Mouse (Mus musculus): ENCODE measurements at regions not wholly inside any gene's neighbourhood (a gene's known extent, or its start where the extent isn't known, plus 50 kb on each side); places are given as distances from the start of the nearest gene placed in this dataset.
A peak's percentile ranks its signal among the peaks of the same experiment; 100 is the strongest.

DNA sequence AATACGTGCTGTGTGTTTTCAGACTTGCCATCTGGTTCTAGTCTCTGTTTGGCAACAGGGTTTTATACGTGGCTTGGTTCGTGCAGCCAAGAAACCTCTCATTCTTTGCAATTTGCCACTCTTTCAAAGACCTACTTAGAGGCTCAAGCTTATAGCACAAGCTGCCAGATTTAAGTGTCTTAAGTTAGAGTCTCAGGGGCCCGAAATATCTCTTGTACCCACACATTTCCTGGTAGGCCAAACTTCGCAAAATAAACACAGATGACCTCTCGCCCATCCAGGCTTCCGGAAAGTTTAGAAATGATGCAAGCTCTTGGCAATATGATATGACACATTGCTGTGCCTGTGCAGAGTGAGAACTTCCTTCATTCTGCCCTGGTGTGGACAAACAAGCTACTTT lies 54.8 kb upstream of the Fndc3b start:
- intact Hi-C loops (cut with DNase I) = no loop called here
- no peak for TF ChIP-seq CTCF (IDR thresholded peaks at IDR 0.05)
- peak overlapping the region; percentile 75 for H3K27ac ChIP-seq
- DNase-seq = no peak
- H3K4me3 ChIP-seq = no peak overlapping the region

DNA sequence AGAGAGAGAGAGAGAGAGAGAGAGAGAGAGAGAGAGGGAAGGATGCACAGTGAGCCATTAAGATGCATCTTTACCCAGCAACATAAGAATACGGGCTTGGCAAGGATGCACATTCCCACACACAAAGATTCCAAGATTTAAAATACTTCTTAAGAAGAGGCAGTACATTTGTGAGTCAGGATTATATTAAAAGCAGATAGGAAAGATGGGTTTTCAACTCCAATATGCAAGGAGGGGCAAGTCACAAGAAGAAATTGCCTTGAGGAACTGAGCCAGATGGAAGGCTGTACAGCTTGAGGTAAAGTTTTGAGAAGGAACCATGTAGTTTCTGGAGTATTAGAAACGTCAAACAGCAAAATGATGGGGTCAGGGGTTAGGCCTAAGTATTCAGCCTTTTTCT lies 53.4 kb upstream of the Fndc3b start:
- Histone ChIP-seq H3K27ac (no peak overlapping the region), H3K4me3 (no peak overlapping the region)
- TF ChIP-seq CTCF (IDR thresholded peaks at IDR 0.05) = no peak
- intact Hi-C loops (cut with DNase I) = no loop called here
- DNase-seq = no peak

DNA sequence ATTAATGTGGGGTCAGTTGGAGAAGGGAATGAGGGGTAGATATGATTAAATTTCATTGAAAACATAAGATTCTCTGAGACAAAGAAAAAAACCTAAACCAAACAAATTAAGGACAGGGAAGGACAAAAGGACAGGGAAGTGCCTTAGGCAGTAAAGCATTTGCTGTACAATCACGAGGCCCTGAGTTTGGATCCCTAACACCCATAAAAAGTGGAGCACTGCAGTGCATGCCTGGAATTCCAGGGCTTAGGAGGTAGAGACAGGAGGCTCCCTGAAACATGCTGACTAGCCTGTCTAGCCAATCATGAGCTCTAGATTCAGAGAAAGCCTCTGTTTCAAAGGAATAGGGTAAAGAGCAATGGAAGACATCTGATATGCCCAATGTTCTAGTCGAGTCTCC lies 49.9 kb upstream of the Fndc3b start:
- H3K27ac ChIP-seq = no peak overlapping the region

More for the DNA sequence above, 49.9 kb upstream of the Fndc3b start:
- no peak for DNase-seq
- intact Hi-C loops (cut with DNase I) = no loop called here
- H3K4me3 ChIP-seq = no peak overlapping the region
- no peak for TF ChIP-seq CTCF (IDR thresholded peaks at IDR 0.05)
